Mouse (Mus musculus) ES-Bruce4 (cell line): ENCODE measurements at regions not wholly inside any gene's neighbourhood (a gene's known extent, or its start where the extent isn't known, plus 50 kb on each side); places are given as distances from the start of the nearest gene placed in this dataset.

Source experiments
- CTCF ChIP-seq: IDR thresholded peaks from one replicate; pipeline ENCODE4 v1.8.1; 2011; ENCODE audit warnings: low read depth, low read length
- EP300 ChIP-seq: IDR thresholded peaks from 2 replicates; pipeline ENCODE4 v1.6.1; 2011; ENCODE audit warnings: low read depth, low read length; ENCODE audit not compliant: insufficient read depth
- POLR2A ChIP-seq: IDR thresholded peaks from one replicate; pipeline ENCODE4 v1.8.1; 2011; ENCODE audit warnings: low read length; ENCODE audit not compliant: insufficient read depth

DNA sequence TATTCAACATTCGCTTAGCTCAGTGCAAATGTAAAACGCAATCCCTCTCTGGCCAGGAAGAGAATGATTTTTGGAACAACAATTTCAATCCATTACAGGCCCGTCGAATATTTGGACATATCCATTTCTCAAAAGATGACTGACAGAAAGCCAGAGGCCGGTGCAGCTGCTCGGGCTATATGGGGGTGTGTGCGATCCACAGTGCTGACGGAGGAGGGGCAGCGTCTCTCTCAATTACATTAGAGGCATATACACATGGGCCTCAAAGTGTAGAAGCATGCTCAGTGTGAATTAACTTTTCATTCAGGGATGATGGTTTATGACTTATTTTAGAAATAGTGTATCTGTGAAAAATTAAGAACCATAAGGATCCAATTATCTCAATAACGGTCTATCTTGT lies 483.4 kb upstream of the Cdh4 start:
- TF ChIP-seq CTCF (no peak), POLR2A (no peak), EP300 (no peak)
